ENCODE assay signal across 8 mouse cellular contexts in genomic region chr13:49681351-49682232, GRCm38 (mm10). TPM values are rescaled to one million over a fixed set of nuclear protein-coding genes. Genes with fewer than 3 reads are reported as not detected.
DNase-seq lines count a peak whose midpoint lies in the region; ATAC-seq lines count a peak whose summit lies in the region.

Gene Iars, plus strand, starts transcription at chr13:49682100.

- 6% methylated on average over 26 of the region's 26 CpGs for WGBS in hindbrain, embryonic 12.5 days

- peaks cover 23% of the 10 kb centered on the region for H3K4me1 ChIP-seq in hindbrain, embryonic 12.5 days

- peak within 1 kb of the TSS; percentile 78 for H3K9ac ChIP-seq in hindbrain, embryonic 12.5 days

- peak within 1 kb of the TSS; percentile 89 for H3K4me3 ChIP-seq in hindbrain, embryonic 12.5 days

- H3K27me3 ChIP-seq in hindbrain, embryonic 12.5 days: no peaks in the 10 kb centered on the region

- H3K27ac ChIP-seq in hindbrain, embryonic 12.5 days: peak within 1 kb of the TSS; percentile 73; the same call in 1 of the 2 replicates

- peak within 1 kb of the TSS; percentile 94 for H3K4me2 ChIP-seq in hindbrain, embryonic 12.5 days (replicated peaks)

- peak; percentile 100 for ATAC-seq in hindbrain, embryonic 12.5 days (ENCODE audit: low FRiP score)

- DNase-seq in NIH3T3 (ENCODE audit: low read depth): peak; percentile 97
- DNase-seq in cerebellum, postnatal 10 days: peak; percentile 99
- peak; percentile 98 to 100 for DNase-seq in frontal cortex, postnatal 10 days (ENCODE audit: low spot score in 2 of 2)
- peak; percentile 99 for DNase-seq in layer of hippocampus, postnatal 14 days (ENCODE audit: low spot score in 2 of 2)
- peak; percentile 99 for DNase-seq in lung, postnatal 14 days
- peak; percentile 96 for DNase-seq in retina, adult 2 months (ENCODE audit: low read depth, low spot score)
- DNase-seq in thymus, postnatal 36 days: peak; percentile 98 to 99

- H3K9me3 ChIP-seq in hindbrain, embryonic 12.5 days (replicated peaks): no peaks in the 10 kb centered on the region

- H3K36me3 ChIP-seq in hindbrain, embryonic 12.5 days: peaks cover 18% of the 10 kb centered on the region

RNA-seq across cellular contexts. Expression of gene Iars, which starts in this region (rescaled TPM):
- 77.2 and 80.5 TPM in 2 replicates for polyA plus RNA-seq in hindbrain, embryonic 12.5 days (2016; fragmentation: Nextera tagmentation; extraction: Ambion mirVana)
- 10 to 100 TPM; 63.7 to 66.7 TPM for total RNA-seq in layer of hippocampus, postnatal 14 days (2021)

Comparison
In these comparisons a context has a peak if more than half of its experiments do, and no peak if none do; other contexts are left out.
1. Peak in every context shown above with its lines: DNase-seq, ATAC-seq, H3K4me3 ChIP-seq and H3K27ac ChIP-seq.